Mouse (Mus musculus): ENCODE measurements at regions not wholly inside any gene's neighbourhood (a gene's known extent, or its start where the extent isn't known, plus 50 kb on each side); places are given as distances from the start of the nearest gene placed in this dataset.

- Histone ChIP-seq H3K9me3 (replicated peaks) (no peaks in the 10 kb centered on the region), H3K27me3 (no peaks in the 10 kb centered on the region), H3K9ac (no peak overlapping the region), H3K27ac (replicated peaks) (no peak overlapping the region), H3K4me3 (replicated peaks) (no peak overlapping the region), H3K36me3 (replicated peaks) (no peaks in the 10 kb centered on the region), H3K4me1 (replicated peaks) (no peaks in the 10 kb centered on the region), H3K4me2 (no peak overlapping the region)
- ATAC-seq (ENCODE audit: insufficient read depth): no peak
- WGBS (ENCODE audit: insufficient replicate concordance): 54% methylated on average over 11 of the region's 11 CpGs
Observed at GRCm38 (mm10) chr13:110643198-110643896, 248.5 kb downstream of the Plk2 start.

- H3K4me3 ChIP-seq (replicated peaks): no peak overlapping the region
- no peaks in the 10 kb centered on the region for H3K27me3 ChIP-seq
- no peak overlapping the region for H3K9ac ChIP-seq
- no peaks in the 10 kb centered on the region for H3K9me3 ChIP-seq (replicated peaks)
- H3K36me3 ChIP-seq (replicated peaks): no peaks in the 10 kb centered on the region
- no peak for ATAC-seq (ENCODE audit: insufficient read depth)
- no peak overlapping the region for H3K27ac ChIP-seq (replicated peaks)
- H3K4me1 ChIP-seq (replicated peaks): no peaks in the 10 kb centered on the region
- H3K4me2 ChIP-seq: no peak overlapping the region
- WGBS (ENCODE audit: insufficient replicate concordance): 49% methylated on average over 3 of the region's 3 CpGs
Observed at GRCm38 (mm10) chr13:110643897-110644213, 249.0 kb downstream of the Plk2 start.

- Histone ChIP-seq H3K4me1 (replicated peaks) (no peaks in the 10 kb centered on the region), H3K9ac (no peak overlapping the region), H3K4me3 (replicated peaks) (no peak overlapping the region), H3K27ac (replicated peaks) (no peak overlapping the region), H3K4me2 (no peak overlapping the region), H3K9me3 (replicated peaks) (no peaks in the 10 kb centered on the region), H3K27me3 (no peaks in the 10 kb centered on the region), H3K36me3 (replicated peaks) (no peaks in the 10 kb centered on the region)
- no peak for ATAC-seq (ENCODE audit: insufficient read depth)
- WGBS (ENCODE audit: insufficient replicate concordance): 21% methylated on average over 1 of the region's 1 CpGs
Observed at GRCm38 (mm10) chr13:110649378-110649777, 254.5 kb downstream of the Plk2 start.

- Histone ChIP-seq H3K4me2 (no peak overlapping the region), H3K4me1 (replicated peaks) (no peaks in the 10 kb centered on the region), H3K27me3 (no peaks in the 10 kb centered on the region), H3K36me3 (replicated peaks) (no peaks in the 10 kb centered on the region), H3K4me3 (replicated peaks) (no peak overlapping the region), H3K9me3 (replicated peaks) (no peaks in the 10 kb centered on the region), H3K27ac (replicated peaks) (no peak overlapping the region), H3K9ac (no peak overlapping the region)
- WGBS (ENCODE audit: insufficient replicate concordance): 39% methylated on average over 2 of the region's 2 CpGs
- ATAC-seq (ENCODE audit: insufficient read depth): no peak
Observed at GRCm38 (mm10) chr13:110649870-110650497, 255.1 kb downstream of the Plk2 start.

GRCm38 (mm10) chr13:110652201-110652600, 257.4 kb downstream of the Plk2 start:
- Histone ChIP-seq H3K4me2 (no peak overlapping the region), H3K4me3 (replicated peaks) (no peak overlapping the region), H3K9me3 (replicated peaks) (no peaks in the 10 kb centered on the region), H3K27me3 (no peaks in the 10 kb centered on the region), H3K27ac (replicated peaks) (no peak overlapping the region), H3K4me1 (replicated peaks) (no peaks in the 10 kb centered on the region), H3K36me3 (replicated peaks) (no peaks in the 10 kb centered on the region), H3K9ac (no peak overlapping the region)
- ATAC-seq (ENCODE audit: insufficient read depth): no peak
- WGBS (ENCODE audit: insufficient replicate concordance): 53% methylated on average over 7 of the region's 7 CpGs

- H3K9ac ChIP-seq: no peak overlapping the region
- no peaks in the 10 kb centered on the region for H3K36me3 ChIP-seq (replicated peaks)
- H3K4me3 ChIP-seq (replicated peaks): no peak overlapping the region
- whole genome bisulfite sequencing (ENCODE audit: insufficient replicate concordance): 42% methylated on average over 2 of the region's 2 CpGs
- peak; percentile 44; the same call in 1 of the 2 replicates for ATAC-seq (ENCODE audit: insufficient read depth)
- H3K4me2 ChIP-seq: no peak overlapping the region
- no peaks in the 10 kb centered on the region for H3K27me3 ChIP-seq
- no peaks in the 10 kb centered on the region for H3K9me3 ChIP-seq (replicated peaks)
- H3K4me1 ChIP-seq (replicated peaks): no peaks in the 10 kb centered on the region
- H3K27ac ChIP-seq (replicated peaks): no peak overlapping the region
Observed at GRCm38 (mm10) chr13:110665073-110665800, 270.4 kb downstream of the Plk2 start.

- Histone ChIP-seq H3K4me1 (replicated peaks) (no peaks in the 10 kb centered on the region), H3K9ac (no peak overlapping the region), H3K36me3 (replicated peaks) (no peaks in the 10 kb centered on the region), H3K4me2 (no peak overlapping the region), H3K4me3 (replicated peaks) (no peak overlapping the region), H3K27ac (replicated peaks) (no peak overlapping the region), H3K27me3 (no peaks in the 10 kb centered on the region), H3K9me3 (replicated peaks) (no peaks in the 10 kb centered on the region)
- no peak for ATAC-seq (ENCODE audit: insufficient read depth)
- WGBS (ENCODE audit: insufficient replicate concordance): 65% methylated on average over 7 of the region's 7 CpGs
Observed at GRCm38 (mm10) chr13:110667276-110667956, 272.6 kb downstream of the Plk2 start.

GRCm38 (mm10) chr13:110673536-110673935, 278.7 kb downstream of the Plk2 start:
- Histone ChIP-seq H3K4me1 (replicated peaks) (no peaks in the 10 kb centered on the region), H3K9ac (no peak overlapping the region), H3K4me2 (no peak overlapping the region), H3K4me3 (replicated peaks) (no peak overlapping the region), H3K27me3 (no peaks in the 10 kb centered on the region), H3K36me3 (replicated peaks) (no peaks in the 10 kb centered on the region), H3K9me3 (replicated peaks) (no peaks in the 10 kb centered on the region), H3K27ac (replicated peaks) (no peak overlapping the region)
- no peak for ATAC-seq (ENCODE audit: insufficient read depth)
- WGBS (ENCODE audit: insufficient replicate concordance): 52% methylated on average over 2 of the region's 2 CpGs

- Histone ChIP-seq H3K9ac (no peak overlapping the region), H3K27me3 (no peaks in the 10 kb centered on the region), H3K4me2 (no peak overlapping the region), H3K9me3 (replicated peaks) (no peaks in the 10 kb centered on the region), H3K4me1 (replicated peaks) (no peaks in the 10 kb centered on the region), H3K4me3 (replicated peaks) (no peak overlapping the region), H3K36me3 (replicated peaks) (no peaks in the 10 kb centered on the region), H3K27ac (replicated peaks) (no peak overlapping the region)
- WGBS (ENCODE audit: insufficient replicate concordance): 40% methylated on average over 11 of the region's 11 CpGs
- ATAC-seq (ENCODE audit: insufficient read depth): no peak
Observed at GRCm38 (mm10) chr13:110683259-110684041, 288.6 kb downstream of the Plk2 start.

GRCm38 (mm10) chr13:110688796-110689195, 293.9 kb downstream of the Plk2 start:
- WGBS (ENCODE audit: insufficient replicate concordance): 74% methylated on average over 3 of the region's 3 CpGs
- Histone ChIP-seq H3K27me3 (no peaks in the 10 kb centered on the region), H3K4me2 (no peak overlapping the region), H3K4me3 (replicated peaks) (no peak overlapping the region), H3K4me1 (replicated peaks) (no peaks in the 10 kb centered on the region), H3K36me3 (replicated peaks) (no peaks in the 10 kb centered on the region), H3K9ac (no peak overlapping the region), H3K9me3 (replicated peaks) (no peaks in the 10 kb centered on the region), H3K27ac (replicated peaks) (no peak overlapping the region)
- no peak for ATAC-seq (ENCODE audit: insufficient read depth)
